Mouse (Mus musculus) cerebellum, adult 11-12 months (tissue): ENCODE results near the gene Bag5.
"Not testable (repeated sequence)": the region's sequence is repeated elsewhere in the genome, so short reads cannot be mapped to it uniquely, and the experiment has no call there.

ENCODE experiments used
- DNase-seq: peaks from one replicate; pipeline ENCODE4 v3.0.0; 2022

Gene Bag5

DNA sequence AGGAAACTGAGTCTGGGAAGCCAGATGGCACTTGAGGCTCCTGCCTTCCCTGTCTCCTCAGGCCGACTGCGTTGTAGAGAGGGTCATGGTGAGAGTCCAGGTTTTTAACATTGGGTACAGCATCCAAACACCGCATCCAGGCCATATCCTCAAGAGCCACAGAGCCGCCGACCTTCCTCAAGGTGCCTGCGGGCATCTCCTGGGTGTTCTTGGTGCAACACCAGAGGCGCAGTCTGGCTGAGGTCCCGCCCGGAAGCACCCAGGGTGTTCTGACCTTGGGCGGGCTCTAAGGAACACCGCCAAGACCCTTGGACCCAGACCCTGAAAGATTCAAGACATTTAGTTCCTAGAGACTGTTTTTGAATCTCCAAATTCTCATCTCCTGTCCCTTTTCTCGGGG, 40.5 kb downstream of the Bag5 start:
- DNase-seq: no peak

GRCm38 (mm10) chr12:111672176-111672575, 40.9 kb downstream of the Bag5 start, which contains the start of gene Ckb:
TSS of gene Ckb (minus strand) at chr12:111672338.
- peak; percentile 96 for DNase-seq

- peak; percentile 89 for DNase-seq
Measured at GRCm38 (mm10) chr12:111671431-111671902, 41.6 kb downstream of the Bag5 start.

GRCm38 (mm10) chr12:111670976-111671375, 42.1 kb downstream of the Bag5 start:
- DNase-seq: no peak

DNA sequence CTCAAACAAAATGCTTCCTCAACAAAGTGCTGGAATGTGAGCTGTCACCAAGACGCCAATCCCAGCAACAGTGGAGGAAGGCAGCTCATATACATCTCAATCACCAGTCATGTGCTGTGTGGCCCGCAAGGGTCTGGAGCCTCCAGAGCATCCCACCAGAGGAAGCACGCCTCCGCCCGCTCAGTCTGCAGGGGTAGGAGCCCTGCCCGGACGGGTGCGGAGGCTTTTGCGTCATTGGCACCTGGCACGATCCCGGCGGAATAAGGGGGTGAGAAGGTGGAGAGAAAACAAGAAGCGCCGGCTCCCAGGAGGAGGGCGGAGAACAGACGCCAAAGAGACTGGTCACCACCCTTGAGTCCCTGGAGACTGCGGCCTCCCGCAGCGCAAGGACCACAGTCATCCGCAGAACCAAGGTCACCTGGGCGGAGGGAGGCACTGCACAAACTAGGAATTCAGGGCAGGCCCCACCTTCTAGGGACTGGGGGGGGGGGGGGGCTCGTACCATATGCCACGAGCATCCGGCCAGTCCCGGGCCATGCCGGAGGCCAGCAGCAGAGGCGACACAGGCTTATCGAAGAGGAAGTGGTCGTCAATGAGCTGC, 42.6 kb downstream of the Bag5 start:
- peak; percentile 90 for DNase-seq

GRCm38 (mm10) chr12:111669961-111670360, 43.1 kb downstream of the Bag5 start:
- peak; percentile 65 for DNase-seq

- peak; percentile 64 for DNase-seq
Measured at GRCm38 (mm10) chr12:111669000-111669788, 43.9 kb downstream of the Bag5 start.

GRCm38 (mm10) chr12:111668457-111668912, 44.6 kb downstream of the Bag5 start:
- DNase-seq: peak; percentile 93

GRCm38 (mm10) chr12:111667421-111667820, 45.6 kb downstream of the Bag5 start:
- peak; percentile 28 for DNase-seq

DNA sequence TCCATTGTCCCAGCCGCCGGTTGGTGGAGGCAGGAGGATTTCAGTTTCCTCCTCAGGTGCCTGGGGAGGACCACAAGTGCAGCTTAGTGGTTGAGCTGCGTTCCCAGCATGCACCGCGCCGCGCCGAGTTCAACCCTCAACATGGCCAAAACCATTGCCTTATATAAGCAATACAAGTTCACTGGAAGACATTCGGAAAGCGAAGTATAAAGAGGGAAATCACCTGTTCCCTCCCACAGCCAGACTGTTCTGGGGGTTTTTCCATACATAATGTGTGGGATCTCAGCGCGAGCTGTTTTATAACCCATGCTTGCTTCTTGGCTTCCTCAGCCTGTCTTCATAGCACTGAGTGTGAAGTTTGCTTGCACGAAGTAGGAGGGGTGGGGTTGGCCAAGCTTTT, 46.7 kb downstream of the Bag5 start:
- DNase-seq: no peak

- peak; percentile 26 for DNase-seq
Measured at GRCm38 (mm10) chr12:111665041-111665880, 47.8 kb downstream of the Bag5 start.

GRCm38 (mm10) chr12:111664144-111664634, 48.9 kb downstream of the Bag5 start:
- DNase-seq: peak; percentile 25

DNA sequence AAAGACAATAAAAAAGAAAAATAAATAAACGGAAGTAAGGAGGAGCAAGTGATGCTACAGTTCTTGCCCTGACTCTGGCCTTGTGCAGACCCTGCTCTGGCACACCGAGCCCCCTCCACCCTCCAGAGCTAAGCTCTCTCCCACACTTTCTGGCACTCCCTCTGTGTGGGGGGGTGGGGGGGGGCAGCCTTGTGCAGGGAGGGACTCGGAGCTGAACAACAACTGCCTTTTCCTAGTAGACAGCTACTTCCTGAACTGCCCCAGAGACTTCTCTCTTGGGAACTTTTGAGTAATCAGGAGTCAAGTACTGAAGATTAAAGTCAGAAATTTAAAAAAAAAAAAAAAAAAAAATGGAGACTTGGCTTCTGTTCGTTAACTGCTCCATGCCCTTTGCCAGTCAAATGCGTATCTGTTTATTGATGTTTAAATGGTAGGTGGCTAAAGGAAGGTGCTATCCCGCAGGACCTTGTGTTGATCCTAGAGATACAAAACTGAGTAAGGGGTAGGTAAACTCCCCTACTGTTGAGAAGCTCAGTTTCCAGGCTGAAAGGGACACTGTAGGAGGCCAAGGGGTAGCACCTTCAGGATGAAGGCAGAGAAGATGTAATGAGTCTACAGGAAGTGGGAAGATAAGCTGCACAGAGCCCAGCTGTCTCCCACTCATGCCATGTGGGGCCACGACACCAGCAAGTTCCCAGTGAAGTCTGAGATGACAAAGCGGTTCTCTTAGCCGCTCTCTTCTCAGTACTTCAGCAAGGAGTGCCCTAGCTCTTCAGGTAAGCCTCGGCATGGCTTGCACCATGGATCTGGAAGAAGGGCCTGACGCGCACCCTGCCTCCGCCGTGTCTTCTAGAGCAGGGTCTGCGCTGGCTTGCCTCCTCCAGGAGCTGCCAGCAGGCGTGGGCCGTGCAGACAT, 49.6 kb downstream of the Bag5 start:
- no peak for DNase-seq

GRCm38 (mm10) chr12:111661554-111661953, 51.5 kb downstream of the Bag5 start:
- DNase-seq: not testable (repeated sequence)

DNA sequence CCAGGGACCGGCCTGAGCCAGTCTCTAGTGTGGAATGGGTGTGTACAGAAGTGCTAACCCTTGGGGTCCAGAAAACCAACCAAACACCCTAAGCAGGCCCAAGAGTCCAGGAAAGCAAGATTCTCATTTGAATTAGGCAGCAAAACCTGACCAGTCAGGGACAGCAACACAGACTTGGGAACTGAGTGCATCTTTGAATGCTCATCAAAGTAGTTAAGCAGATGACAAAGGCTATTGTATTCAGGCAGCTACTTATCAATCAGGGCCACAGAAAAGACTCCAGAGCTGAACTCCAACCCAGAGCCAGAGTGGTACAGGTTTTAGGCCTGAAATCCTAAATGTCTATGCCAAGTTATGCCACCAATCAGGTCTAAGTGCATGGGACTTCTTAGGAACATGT, 52.4 kb downstream of the Bag5 start:
- no peak for DNase-seq
